Mouse (Mus musculus): ENCODE measurements around the gene Trim66. TPM values are rescaled to one million over a fixed set of nuclear protein-coding genes. Genes with fewer than 3 reads are reported as not detected.

Trim66 gene
- polyA plus RNA-seq, 1 experiment from 2014 or later, result not detected

GRCm38 (mm10) chr7:109492616-109493318, 15.2 kb downstream of the Trim66 start:
- Histone ChIP-seq H3K36me3 (ENCODE audit: control insufficient read depth, insufficient read depth, low read length) (no peaks in the 10 kb centered on the region), H3K4me3 (ENCODE audit: low read depth, low read length) (no peak overlapping the region), H3K9me3 (ENCODE audit: control insufficient read depth, low read length) (no peaks in the 10 kb centered on the region), H3K4me1 (ENCODE audit: control insufficient read depth, insufficient read depth, low read length) (peaks cover 4% of the 10 kb centered on the region; the same call in 1 of the 2 replicates), H3K27ac (replicated peaks; ENCODE audit: low read depth, low read length) (no peak overlapping the region), H3K4me2 (ENCODE audit: low read depth, severe bottlenecking) (no peak overlapping the region), H3K9ac (ENCODE audit: low read length) (no peak overlapping the region), H3K27me3 (ENCODE audit: control insufficient read depth, insufficient read depth, low read length) (peaks cover 9% of the 10 kb centered on the region; the same call in 1 of the 2 replicates)
- 56% methylated on average over 18 of the region's 18 CpGs for WGBS
- ATAC-seq (ENCODE audit: insufficient number of reproducible peaks, low FRiP score, low TSS enrichment, low read depth) (no peak), DNase-seq (ENCODE audit: low spot score) (no peak)

- no peaks in the 10 kb centered on the region for H3K4me1 ChIP-seq (ENCODE audit: control insufficient read depth, insufficient read depth, low read length)
- no peak overlapping the region for H3K9ac ChIP-seq (ENCODE audit: low read length)
- H3K9me3 ChIP-seq (ENCODE audit: control insufficient read depth, low read length), result no peaks in the 10 kb centered on the region
- no peak overlapping the region for H3K4me2 ChIP-seq (ENCODE audit: low read depth, severe bottlenecking)
- ATAC-seq (ENCODE audit: insufficient number of reproducible peaks, low FRiP score, low TSS enrichment, low read depth), result no peak
- H3K27me3 ChIP-seq (ENCODE audit: control insufficient read depth, insufficient read depth, low read length), result no peaks in the 10 kb centered on the region
- WGBS, result 76% methylated on average over 5 of the region's 5 CpGs
- H3K36me3 ChIP-seq (ENCODE audit: control insufficient read depth, insufficient read depth, low read length), result no peaks in the 10 kb centered on the region
- no peak overlapping the region for H3K27ac ChIP-seq (replicated peaks; ENCODE audit: low read depth, low read length)
- no peak overlapping the region for H3K4me3 ChIP-seq (ENCODE audit: low read depth, low read length)
- no peak for DNase-seq (ENCODE audit: low spot score)
These were observed 23.7 kb downstream of the Trim66 start for GRCm38 (mm10) chr7:109484221-109484620.

GRCm38 (mm10) chr7:109480765-109481197, 27.2 kb downstream of the Trim66 start:
- H3K9ac ChIP-seq (ENCODE audit: low read length), result no peak overlapping the region
- no peak for DNase-seq (ENCODE audit: low spot score)
- H3K36me3 ChIP-seq (ENCODE audit: control insufficient read depth, insufficient read depth, low read length), result no peaks in the 10 kb centered on the region
- no peak overlapping the region for H3K27ac ChIP-seq (replicated peaks; ENCODE audit: low read depth, low read length)
- ATAC-seq (ENCODE audit: insufficient number of reproducible peaks, low FRiP score, low TSS enrichment, low read depth), result no peak
- H3K4me1 ChIP-seq (ENCODE audit: control insufficient read depth, insufficient read depth, low read length), result no peaks in the 10 kb centered on the region
- no peaks in the 10 kb centered on the region for H3K9me3 ChIP-seq (ENCODE audit: control insufficient read depth, low read length)
- H3K4me3 ChIP-seq (ENCODE audit: low read depth, low read length), result no peak overlapping the region
- no peaks in the 10 kb centered on the region for H3K27me3 ChIP-seq (ENCODE audit: control insufficient read depth, insufficient read depth, low read length)
- H3K4me2 ChIP-seq (ENCODE audit: low read depth, severe bottlenecking), result no peak overlapping the region
- WGBS, result 27% methylated on average over 7 of the region's 7 CpGs

GRCm38 (mm10) chr7:109477926-109478325, 30.0 kb downstream of the Trim66 start:
- DNase-seq (ENCODE audit: low spot score), result no peak
- Histone ChIP-seq H3K27ac (replicated peaks; ENCODE audit: low read depth, low read length) (no peak overlapping the region), H3K9ac (ENCODE audit: low read length) (no peak overlapping the region), H3K4me1 (ENCODE audit: control insufficient read depth, insufficient read depth, low read length) (no peaks in the 10 kb centered on the region), H3K27me3 (ENCODE audit: control insufficient read depth, insufficient read depth, low read length) (no peaks in the 10 kb centered on the region), H3K4me2 (ENCODE audit: low read depth, severe bottlenecking) (no peak overlapping the region), H3K9me3 (ENCODE audit: control insufficient read depth, low read length) (no peaks in the 10 kb centered on the region), H3K36me3 (ENCODE audit: control insufficient read depth, insufficient read depth, low read length) (no peaks in the 10 kb centered on the region), H3K4me3 (ENCODE audit: low read depth, low read length) (no peak overlapping the region)
- 79% methylated on average over 3 of the region's 3 CpGs for WGBS
- no peak for ATAC-seq (ENCODE audit: insufficient number of reproducible peaks, low FRiP score, low TSS enrichment, low read depth)

- H3K9me3 ChIP-seq (ENCODE audit: control insufficient read depth, low read length), result no peaks in the 10 kb centered on the region
- no peak overlapping the region for H3K4me2 ChIP-seq (ENCODE audit: low read depth, severe bottlenecking)
- H3K36me3 ChIP-seq (ENCODE audit: control insufficient read depth, insufficient read depth, low read length), result no peaks in the 10 kb centered on the region
- ATAC-seq (ENCODE audit: insufficient number of reproducible peaks, low FRiP score, low TSS enrichment, low read depth), result no peak
- no peak for DNase-seq (ENCODE audit: low spot score)
- no peak overlapping the region for H3K4me3 ChIP-seq (ENCODE audit: low read depth, low read length)
- H3K4me1 ChIP-seq (ENCODE audit: control insufficient read depth, insufficient read depth, low read length), result no peaks in the 10 kb centered on the region
- no peak overlapping the region for H3K27ac ChIP-seq (replicated peaks; ENCODE audit: low read depth, low read length)
- H3K9ac ChIP-seq (ENCODE audit: low read length), result no peak overlapping the region
- 78% methylated on average over 4 of the region's 4 CpGs for WGBS
- H3K27me3 ChIP-seq (ENCODE audit: control insufficient read depth, insufficient read depth, low read length), result no peaks in the 10 kb centered on the region
These were observed 37.2 kb downstream of the Trim66 start for GRCm38 (mm10) chr7:109470700-109471099.

GRCm38 (mm10) chr7:109468262-109468701, 39.7 kb downstream of the Trim66 start:
- Histone ChIP-seq H3K27me3 (ENCODE audit: control insufficient read depth, insufficient read depth, low read length) (no peaks in the 10 kb centered on the region), H3K9ac (ENCODE audit: low read length) (no peak overlapping the region), H3K36me3 (ENCODE audit: control insufficient read depth, insufficient read depth, low read length) (no peaks in the 10 kb centered on the region), H3K27ac (replicated peaks; ENCODE audit: low read depth, low read length) (no peak overlapping the region), H3K4me3 (ENCODE audit: low read depth, low read length) (no peak overlapping the region), H3K4me1 (ENCODE audit: control insufficient read depth, insufficient read depth, low read length) (no peaks in the 10 kb centered on the region), H3K4me2 (ENCODE audit: low read depth, severe bottlenecking) (no peak overlapping the region), H3K9me3 (ENCODE audit: control insufficient read depth, low read length) (no peaks in the 10 kb centered on the region)
- no peak for ATAC-seq (ENCODE audit: insufficient number of reproducible peaks, low FRiP score, low TSS enrichment, low read depth)
- whole genome bisulfite sequencing, result 44% methylated on average over 6 of the region's 6 CpGs
- DNase-seq (ENCODE audit: low spot score), result no peak

GRCm38 (mm10) chr7:109467591-109467990, 40.3 kb downstream of the Trim66 start:
- ATAC-seq (ENCODE audit: insufficient number of reproducible peaks, low FRiP score, low TSS enrichment, low read depth) (no peak), DNase-seq (ENCODE audit: low spot score) (no peak)
- no peak overlapping the region for H3K4me2 ChIP-seq (ENCODE audit: low read depth, severe bottlenecking)
- no peaks in the 10 kb centered on the region for H3K27me3 ChIP-seq (ENCODE audit: control insufficient read depth, insufficient read depth, low read length)
- no peak overlapping the region for H3K4me3 ChIP-seq (ENCODE audit: low read depth, low read length)
- WGBS, result 50% methylated on average over 2 of the region's 2 CpGs
- H3K9me3 ChIP-seq (ENCODE audit: control insufficient read depth, low read length), result no peaks in the 10 kb centered on the region
- no peaks in the 10 kb centered on the region for H3K4me1 ChIP-seq (ENCODE audit: control insufficient read depth, insufficient read depth, low read length)
- no peaks in the 10 kb centered on the region for H3K36me3 ChIP-seq (ENCODE audit: control insufficient read depth, insufficient read depth, low read length)
- no peak overlapping the region for H3K27ac ChIP-seq (replicated peaks; ENCODE audit: low read depth, low read length)
- H3K9ac ChIP-seq (ENCODE audit: low read length), result no peak overlapping the region

- WGBS, result 92% methylated on average over 8 of the region's 8 CpGs
- H3K4me1 ChIP-seq (ENCODE audit: control insufficient read depth, insufficient read depth, low read length), result no peaks in the 10 kb centered on the region
- no peaks in the 10 kb centered on the region for H3K9me3 ChIP-seq (ENCODE audit: control insufficient read depth, low read length)
- no peak overlapping the region for H3K9ac ChIP-seq (ENCODE audit: low read length)
- H3K27me3 ChIP-seq (ENCODE audit: control insufficient read depth, insufficient read depth, low read length), result no peaks in the 10 kb centered on the region
- ATAC-seq (ENCODE audit: insufficient number of reproducible peaks, low FRiP score, low TSS enrichment, low read depth) (no peak), DNase-seq (ENCODE audit: low spot score) (no peak)
- no peak overlapping the region for H3K27ac ChIP-seq (replicated peaks; ENCODE audit: low read depth, low read length)
- H3K4me3 ChIP-seq (ENCODE audit: low read depth, low read length), result no peak overlapping the region
- no peaks in the 10 kb centered on the region for H3K36me3 ChIP-seq (ENCODE audit: control insufficient read depth, insufficient read depth, low read length)
- H3K4me2 ChIP-seq (ENCODE audit: low read depth, severe bottlenecking), result no peak overlapping the region
These were observed 47.2 kb downstream of the Trim66 start for GRCm38 (mm10) chr7:109460698-109461097.

GRCm38 (mm10) chr7:109456563-109456962, 51.4 kb downstream of the Trim66 start:
- no peaks in the 10 kb centered on the region for H3K4me1 ChIP-seq (ENCODE audit: control insufficient read depth, insufficient read depth, low read length)
- 34% methylated on average over 6 of the region's 6 CpGs for WGBS
- ATAC-seq (ENCODE audit: insufficient number of reproducible peaks, low FRiP score, low TSS enrichment, low read depth), result peak; percentile 53; the same call in 1 of the 2 replicates

More at GRCm38 (mm10) chr7:109456563-109456962, 51.4 kb downstream of the Trim66 start:
- DNase-seq (ENCODE audit: low spot score), result no peak
- H3K4me2 ChIP-seq (ENCODE audit: low read depth, severe bottlenecking), result no peak overlapping the region
- no peaks in the 10 kb centered on the region for H3K9me3 ChIP-seq (ENCODE audit: control insufficient read depth, low read length)
- H3K27me3 ChIP-seq (ENCODE audit: control insufficient read depth, insufficient read depth, low read length), result no peaks in the 10 kb centered on the region
- H3K9ac ChIP-seq (ENCODE audit: low read length), result no peak overlapping the region
- no peak overlapping the region for H3K4me3 ChIP-seq (ENCODE audit: low read depth, low read length)
- no peaks in the 10 kb centered on the region for H3K36me3 ChIP-seq (ENCODE audit: control insufficient read depth, insufficient read depth, low read length)
- no peak overlapping the region for H3K27ac ChIP-seq (replicated peaks; ENCODE audit: low read depth, low read length)
